Mouse (Mus musculus) C2C12 (cell line): ENCODE measurements around the gene Sema3f. TPM values are rescaled to one million over a fixed set of nuclear protein-coding genes. Genes with fewer than 3 reads are reported as not detected.

Experiments
- H3K27me3 ChIP-seq: one replicate; pipeline ENCODE4 v1.6.1; 2011; ENCODE audit not compliant: control insufficient read depth, insufficient read depth, insufficient read length
- H3K36me3 ChIP-seq: one replicate; pipeline ENCODE4 v1.6.1; 2011; ENCODE audit not compliant: control insufficient read depth, insufficient read depth
- H3K4me3 ChIP-seq: one replicate; pipeline ENCODE4 v1.5.1; 2011; ENCODE audit warnings: mild to moderate bottlenecking, control low read depth; ENCODE audit not compliant: poor library complexity, insufficient read depth, severe bottlenecking
- H3K79me2 ChIP-seq: one replicate; pipeline ENCODE4 v1.6.1; 2011; ENCODE audit not compliant: control insufficient read depth, insufficient read depth
- H3K79me3 ChIP-seq: one replicate; pipeline ENCODE4 v1.6.1; 2011; ENCODE audit warnings: low read depth, control low read depth
- H3ac ChIP-seq: one replicate; pipeline ENCODE3; 2011; ENCODE audit warnings: low read depth; ENCODE audit not compliant: control insufficient read depth, insufficient read length
- CEBPB ChIP-seq: IDR thresholded peaks from one replicate; pipeline ENCODE4 v1.6.1; 2011; ENCODE audit warnings: low read depth, mild to moderate bottlenecking, control low read depth, moderate library complexity
- CTCF ChIP-seq: IDR thresholded peaks from one replicate; pipeline ENCODE4 v1.5.1; 2011; ENCODE audit not compliant: control insufficient read depth, insufficient read depth, insufficient read length
- FOSL1 ChIP-seq: IDR thresholded peaks from one replicate; pipeline ENCODE4 v1.8.0; 2011; ENCODE audit warnings: mild to moderate bottlenecking, low read length; ENCODE audit not compliant: poor library complexity, insufficient read depth, severe bottlenecking
- MAX ChIP-seq: IDR thresholded peaks from one replicate; pipeline ENCODE4 v1.6.1; 2011; ENCODE audit warnings: mild to moderate bottlenecking, control low read depth
- MYOD1 ChIP-seq: IDR thresholded peaks from one replicate; pipeline ENCODE4 v1.6.1; 2011; ENCODE audit warnings: low read depth; ENCODE audit not compliant: control insufficient read depth, insufficient read length
- MYOG ChIP-seq: IDR thresholded peaks from one replicate; pipeline ENCODE4 v1.6.1; 2011; ENCODE audit not compliant: control insufficient read depth, insufficient read length; ENCODE audit errors: extremely low read depth
- USF1 ChIP-seq: IDR thresholded peaks from one replicate; pipeline ENCODE4 v1.6.1; 2011; ENCODE audit warnings: low read depth, mild to moderate bottlenecking, control low read depth, moderate library complexity
- polyA plus RNA-seq: library from polyadenylated mRNA; unstranded; fragments of >200 nt; fragmentation: generic; extraction: Trizol; gene quantifications from one replicate; pipeline ENCODE4 v1.2.1, GENCODE M21; 2012; ENCODE audit warnings: missing spikeins

Gene Sema3f
- polyA plus RNA-seq, 1 experiment, result 0.36 TPM

GRCm38 (mm10) chr9:107744061-107744460 lies 33.8 kb upstream of the Sema3f start:
- peaks cover 99% of the 10 kb centered on the region for H3K36me3 ChIP-seq
- no peak overlapping the region for H3K4me3 ChIP-seq
- TF ChIP-seq CTCF, result no peak
- TF ChIP-seq USF1, result no peak
- no peak for TF ChIP-seq MYOG
- TF ChIP-seq MYOD1, result no peak
- no peak for TF ChIP-seq FOSL1
- no peak for TF ChIP-seq MAX
- TF ChIP-seq CEBPB, result no peak
- no peaks in the 10 kb centered on the region for H3K79me2 ChIP-seq
- no peaks in the 10 kb centered on the region for H3K79me3 ChIP-seq
- H3K27me3 ChIP-seq, result no peaks in the 10 kb centered on the region
- no peak overlapping the region for H3ac ChIP-seq

GRCm38 (mm10) chr9:107738841-107739202 lies 28.5 kb upstream of the Sema3f start:
- TF ChIP-seq MYOD1, result no peak
- TF ChIP-seq CTCF, result no peak
- no peak for TF ChIP-seq MYOG
- no peak for TF ChIP-seq USF1
- no peak for TF ChIP-seq CEBPB
- TF ChIP-seq MAX, result no peak
- TF ChIP-seq FOSL1, result no peak
- H3K36me3 ChIP-seq, result peaks cover 62% of the 10 kb centered on the region
- peaks cover 19% of the 10 kb centered on the region for H3K27me3 ChIP-seq
- H3K4me3 ChIP-seq, result no peak overlapping the region
- no peaks in the 10 kb centered on the region for H3K79me2 ChIP-seq
- H3ac ChIP-seq, result no peak overlapping the region
- H3K79me3 ChIP-seq, result no peaks in the 10 kb centered on the region

GRCm38 (mm10) chr9:107738020-107738840 lies 28.0 kb upstream of the Sema3f start:
- Histone ChIP-seq H3K36me3 (peaks cover 56% of the 10 kb centered on the region), H3K79me2 (no peaks in the 10 kb centered on the region)
- TF ChIP-seq CEBPB (no peak), CTCF (peak; percentile 76)

GRCm38 (mm10) chr9:107736185-107736485 lies 25.9 kb upstream of the Sema3f start:
- peaks cover 19% of the 10 kb centered on the region for H3K27me3 ChIP-seq
- no peak overlapping the region for H3K4me3 ChIP-seq
- no peak for TF ChIP-seq MAX
- no peak for TF ChIP-seq CEBPB
- TF ChIP-seq FOSL1, result no peak
- TF ChIP-seq MYOD1, result no peak
- no peak for TF ChIP-seq CTCF
- peaks cover 35% of the 10 kb centered on the region for H3K36me3 ChIP-seq
- H3K79me2 ChIP-seq, result no peaks in the 10 kb centered on the region
- no peaks in the 10 kb centered on the region for H3K79me3 ChIP-seq
- no peak overlapping the region for H3ac ChIP-seq

More at GRCm38 (mm10) chr9:107738020-107738840, 28.0 kb upstream of the Sema3f start:
- no peaks in the 10 kb centered on the region for H3K79me3 ChIP-seq
- no peak overlapping the region for H3K4me3 ChIP-seq
- H3ac ChIP-seq, result no peak overlapping the region
- H3K27me3 ChIP-seq, result peaks cover 19% of the 10 kb centered on the region

- H3K4me3 ChIP-seq, result no peak overlapping the region
- peaks cover 29% of the 10 kb centered on the region for H3K36me3 ChIP-seq
- no peaks in the 10 kb centered on the region for H3K79me3 ChIP-seq
- H3K27me3 ChIP-seq, result peaks cover 19% of the 10 kb centered on the region
- no peak overlapping the region for H3ac ChIP-seq
- TF ChIP-seq MYOD1, result no peak
- TF ChIP-seq FOSL1, result no peak
- TF ChIP-seq CEBPB, result no peak
- no peak for TF ChIP-seq CTCF
- no peak for TF ChIP-seq MAX
- TF ChIP-seq USF1, result no peak
- TF ChIP-seq MYOG, result no peak
- no peaks in the 10 kb centered on the region for H3K79me2 ChIP-seq
Observed at GRCm38 (mm10) chr9:107735356-107736184, 25.3 kb upstream of the Sema3f start.

GRCm38 (mm10) chr9:107734567-107734971 lies 24.3 kb upstream of the Sema3f start:
- H3ac ChIP-seq, result no peak overlapping the region
- no peak overlapping the region for H3K4me3 ChIP-seq
- no peak for TF ChIP-seq CEBPB
- no peak for TF ChIP-seq MYOD1
- no peak for TF ChIP-seq MAX
- TF ChIP-seq CTCF, result no peak
- TF ChIP-seq MYOG, result no peak
- H3K27me3 ChIP-seq, result peaks cover 19% of the 10 kb centered on the region
- H3K36me3 ChIP-seq, result peaks cover 19% of the 10 kb centered on the region
- H3K79me2 ChIP-seq, result no peaks in the 10 kb centered on the region
- no peaks in the 10 kb centered on the region for H3K79me3 ChIP-seq
